Mouse (Mus musculus) adrenal gland, postnatal 25 days (tissue): ENCODE data around the gene Tubb5. TPM values are rescaled to one million over a fixed set of nuclear protein-coding genes. Genes with fewer than 3 reads are reported as not detected.

ENCODE experiments used
- DNase-seq: peaks from one replicate; pipeline ENCODE4 v3.0.0; 2021; ENCODE audit warnings: mixed read lengths
- microRNA-seq, 2 experiments: library from miRNA; unstranded; fragments of <30 nt; microRNA quantifications; one replicate each; pipeline ENCODE4 v1.2.0; 2021
- total RNA-seq: library from RNA; stranded (reverse); gene quantifications from 2 replicates; pipeline ENCODE4 v1.2.3, GENCODE M21; 2021

Tubb5 gene
- total RNA-seq, 1 experiment from 2014 or later: 192 TPM

DNA sequence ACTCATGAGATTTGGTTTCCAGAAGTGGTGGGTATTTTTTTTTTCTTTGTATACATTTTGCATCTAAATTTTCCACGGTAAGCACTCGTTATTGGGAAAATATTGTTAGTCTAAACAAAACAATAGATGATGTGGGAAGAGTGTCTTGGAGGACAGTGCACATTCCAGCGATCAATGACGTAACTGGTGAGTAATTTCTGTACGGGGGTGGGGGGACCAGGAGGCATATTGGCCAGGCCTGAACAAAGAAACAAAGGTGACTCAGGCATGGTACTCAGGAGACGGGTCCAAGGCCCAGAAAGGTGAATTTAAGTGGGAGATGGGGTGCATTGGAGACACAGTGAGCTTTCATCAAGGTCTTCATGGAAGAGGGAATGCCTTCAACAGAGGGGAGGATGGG is 42.5 kb downstream of the Tubb5 start:
- no peak for DNase-seq

DNA sequence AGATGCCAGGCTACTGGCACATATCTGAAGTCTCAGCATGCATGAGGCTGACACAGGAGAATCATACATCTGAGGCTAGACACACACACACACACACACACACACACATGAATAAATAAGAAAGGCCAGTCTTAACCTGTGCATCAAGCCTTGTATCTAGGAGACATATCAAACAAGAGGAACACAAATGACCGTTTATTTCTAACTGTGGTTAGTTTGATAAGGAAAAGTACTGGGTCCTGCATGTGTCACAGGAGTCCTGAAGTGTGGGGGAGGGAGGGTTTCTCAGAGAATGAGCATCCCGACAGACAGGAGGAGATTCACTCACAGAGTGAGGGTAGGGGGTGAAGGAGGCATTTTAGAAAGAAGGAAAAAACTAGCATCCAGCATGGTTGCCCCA is 43.0 kb downstream of the Tubb5 start:
- no peak for DNase-seq

DNA sequence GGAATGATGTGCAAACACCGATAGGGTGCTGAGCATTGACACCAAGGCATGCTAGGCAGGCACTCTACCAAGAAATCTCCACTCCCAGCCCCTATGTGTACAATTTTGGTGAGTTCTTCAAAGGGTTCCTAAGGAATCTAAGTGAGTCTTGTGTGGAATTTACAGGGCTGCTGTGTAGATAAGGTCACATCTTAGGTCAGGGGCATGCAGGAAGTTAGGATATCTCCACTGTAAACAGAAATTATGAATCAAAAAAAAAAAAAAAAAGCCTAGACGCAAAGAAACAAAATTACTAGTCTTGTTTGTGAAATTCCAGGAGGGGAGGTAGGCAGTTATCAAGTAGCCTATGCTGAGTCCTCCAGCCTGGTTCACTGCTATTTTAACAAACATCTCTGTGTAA is 45.3 kb downstream of the Tubb5 start:
- DNase-seq: no peak

DNA sequence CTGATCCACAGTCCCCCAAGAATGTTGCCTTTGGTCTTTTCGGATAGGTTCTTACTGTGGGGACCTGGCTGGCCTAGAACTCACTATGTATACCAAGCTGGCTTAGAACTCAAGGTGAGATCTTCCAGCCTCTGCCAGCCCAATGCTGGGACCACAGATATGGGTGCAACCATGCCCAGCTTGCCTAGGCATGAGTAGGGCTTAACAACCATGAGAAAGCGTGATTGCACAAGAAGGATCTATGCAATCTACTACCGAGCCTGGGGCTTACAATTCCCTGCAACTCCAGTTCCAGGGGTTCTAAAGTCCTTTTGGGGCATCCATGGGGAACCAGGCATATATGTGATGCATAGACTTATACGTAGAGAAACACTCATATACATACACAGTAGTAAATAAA is 47.2 kb downstream of the Tubb5 start:
- no peak for DNase-seq

DNA sequence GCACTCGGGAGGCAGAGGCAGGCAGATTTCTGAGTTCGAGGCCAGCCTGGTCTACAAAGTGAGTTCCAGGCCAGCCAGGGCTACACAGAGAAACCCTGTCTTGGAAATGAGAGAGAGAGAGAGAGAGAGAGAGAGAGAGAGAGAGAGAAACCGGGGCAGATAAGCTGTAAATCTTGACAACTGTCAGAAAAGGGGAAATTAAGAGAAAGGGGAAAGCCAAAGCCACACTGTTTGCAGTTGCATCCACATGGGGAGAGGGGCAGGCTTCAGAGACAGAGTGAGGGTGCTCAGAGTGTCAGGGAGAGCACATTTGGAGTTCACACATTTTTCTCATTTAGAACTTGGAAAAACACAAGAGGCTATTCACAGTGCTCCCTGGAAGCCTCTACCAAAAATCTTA is 50.1 kb downstream of the Tubb5 start:
- DNase-seq: no peak

DNA sequence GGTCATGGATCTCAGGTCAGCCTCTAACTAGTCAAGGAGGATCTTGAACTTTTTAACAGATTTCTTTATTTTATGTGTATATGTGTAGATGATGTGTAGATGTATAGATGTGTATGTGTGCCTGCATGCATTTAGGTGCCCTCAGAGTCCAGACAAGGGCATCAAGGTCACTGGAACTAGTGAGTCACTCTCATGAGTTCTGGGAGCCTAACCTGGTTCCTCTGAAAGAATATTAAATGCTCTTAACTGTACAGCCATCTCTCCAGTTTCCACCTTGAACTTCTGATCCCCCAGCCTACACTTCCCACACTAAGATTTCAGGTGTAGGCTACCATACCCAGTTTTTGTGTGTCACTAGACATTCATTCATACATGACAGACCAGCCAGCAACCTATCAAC is 50.6 kb downstream of the Tubb5 start:
- DNase-seq: no peak

DNA sequence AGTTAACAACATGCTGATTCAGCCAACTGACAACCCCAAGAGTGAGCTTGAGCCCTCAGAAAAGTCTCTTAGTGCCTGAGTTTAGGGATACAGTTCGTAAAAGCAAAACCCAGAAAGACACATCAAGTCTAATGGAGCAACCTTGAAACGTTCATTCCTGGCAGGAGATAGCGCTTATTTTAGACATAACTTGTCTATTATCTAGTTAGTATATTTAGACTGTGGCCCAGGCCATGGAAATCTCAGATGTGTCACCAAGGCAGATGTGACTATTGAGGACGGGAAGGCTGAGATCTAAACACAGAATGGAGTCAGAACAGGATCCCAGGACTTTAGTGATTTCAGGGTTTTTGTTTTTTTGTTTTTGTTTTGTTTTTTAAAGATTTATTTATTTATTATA is 53.0 kb downstream of the Tubb5 start:
- DNase-seq: no peak

DNA sequence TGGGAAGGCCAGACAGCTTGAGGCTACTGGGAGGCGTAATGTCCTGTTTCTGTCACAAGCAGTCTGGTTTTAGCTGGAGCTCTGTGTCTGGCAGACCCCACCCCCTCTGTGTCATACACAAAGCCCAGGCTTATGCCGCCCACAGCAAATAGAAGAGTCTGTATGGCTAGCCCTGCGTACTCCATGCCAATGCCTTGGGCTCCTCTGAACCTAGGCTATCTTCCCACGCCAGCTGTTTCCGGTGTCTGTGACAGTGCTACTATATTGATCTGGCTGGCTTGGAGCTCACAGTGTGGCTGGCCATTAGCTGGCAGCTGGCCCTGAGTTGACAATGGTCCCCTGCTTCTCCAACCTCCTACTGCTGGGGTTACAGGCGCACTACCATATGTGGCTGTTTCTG is 54.2 kb downstream of the Tubb5 start:
- DNase-seq: no peak

Small RNA genes within 50 kb of the gene (microRNA-seq; reads per million reads assigned to microRNA genes)
- 0.69 to 0.71 reads per million in 2 experiments for gene Gm28033

Other genes with a start within 250 kb of the Tubb5 start
- gene Sfta2, start 236.8 kb downstream of the Tubb5 start, total RNA-seq: not detected in 2 replicates
- gene Gm9573, start 211.7 kb downstream of the Tubb5 start, total RNA-seq: not detected in 2 replicates
- gene Mucl3, start 194.6 kb downstream of the Tubb5 start, total RNA-seq: not detected in 2 replicates
- 41.5 and 65.4 TPM in 2 replicates for gene Vars2, start 170.7 kb downstream of the Tubb5 start, total RNA-seq
- 22.4 and 26.9 TPM in 2 replicates for gene Gtf2h4, start 164.6 kb downstream of the Tubb5 start, total RNA-seq
- 41.7 and 54.6 TPM in 2 replicates for gene Ddr1, start 133.7 kb downstream of the Tubb5 start, total RNA-seq
- gene Ier3, start 16.6 kb downstream of the Tubb5 start, total RNA-seq: 7.6 and 11.7 TPM in 2 replicates
- 61.0 and 94.1 TPM in 2 replicates for gene Flot1, start 15.1 kb downstream of the Tubb5 start, total RNA-seq
- 30.1 and 31.1 TPM in 2 replicates for gene Mdc1, start 3.2 kb upstream of the Tubb5 start, total RNA-seq
- 8.7 and 9.8 TPM in 2 replicates for gene Nrm, start 23.0 kb upstream of the Tubb5 start, total RNA-seq
- 36.5 and 36.8 TPM in 2 replicates for gene Ppp1r18, start 27.3 kb upstream of the Tubb5 start, total RNA-seq
- gene Dhx16, start 41.5 kb upstream of the Tubb5 start, total RNA-seq: 51.4 and 53.3 TPM in 2 replicates
- 41.3 and 56.5 TPM in 2 replicates for gene 2310061I04Rik, start 59.1 kb upstream of the Tubb5 start, total RNA-seq
- gene Atat1, start 71.8 kb upstream of the Tubb5 start, total RNA-seq: 35.6 and 44.1 TPM in 2 replicates
- gene Mrps18b, start 78.1 kb upstream of the Tubb5 start, total RNA-seq: 81.8 and 90.3 TPM in 2 replicates
- 85.0 and 88.1 TPM in 2 replicates for gene Ppp1r10, start 78.1 kb upstream of the Tubb5 start, total RNA-seq
- 99.5 and 116 TPM in 2 replicates for gene Abcf1, start 131.5 kb upstream of the Tubb5 start, total RNA-seq
- gene Gnl1, start 141.5 kb upstream of the Tubb5 start, total RNA-seq: 43.9 and 52.5 TPM in 2 replicates
- gene Prr3, start 141.9 kb upstream of the Tubb5 start, total RNA-seq: 26.8 and 27.8 TPM in 2 replicates
- 4.6 and 6.4 TPM in 2 replicates for gene H2-T24, start 182.3 kb upstream of the Tubb5 start, total RNA-seq
- gene H2-T23, start 194.5 kb upstream of the Tubb5 start, total RNA-seq: 30.5 and 46.6 TPM in 2 replicates
- 21.7 and 29.6 TPM in 2 replicates for gene H2-T22, start 204.4 kb upstream of the Tubb5 start, total RNA-seq
- gene Gm6034, start 204.7 kb upstream of the Tubb5 start, total RNA-seq: not detected in 2 replicates
- gene Gm11127, start 220.1 kb upstream of the Tubb5 start, total RNA-seq: 1.6 and 2.2 TPM in 2 replicates